15 mouse cellular contexts compared by ENCODE assay signal in genomic region chr17:77245031-77245430, GRCm38 (mm10).
DNase-seq lines count a peak whose midpoint lies in the region; ATAC-seq lines count a peak whose summit lies in the region.
"Had no signal": no experiment of that assay in that cellular context is flagged by ENCODE, and none has a peak within 500 bp of the region (broad histone marks: within the 10 kb centered on the region; RNA-seq: fewer than 3 reads in every experiment).

No protein-coding gene starts in this region.

- intact Hi-C loops in left cerebral cortex, postnatal 4 days (cut with DNase I): no loop called here
- intact Hi-C loops in left cerebral cortex, postnatal 14 days (cut with DNase I): no loop called here

- H3K9me3 ChIP-seq in forebrain, embryonic 14.5 days (replicated peaks; ENCODE audit: control insufficient read depth, low read length): no peaks in the 10 kb centered on the region
- H3K9me3 ChIP-seq in forebrain, embryonic 12.5 days: no peaks in the 10 kb centered on the region
- H3K9me3 ChIP-seq: forebrain, embryonic 13.5 days; hindbrain, embryonic 10.5 days; midbrain, embryonic 12.5 days had no signal

- peak; percentile 2 for DNase-seq in forebrain, embryonic 14.5 days (ENCODE audit: low spot score)
- DNase-seq in left cerebral cortex, postnatal 4 days: peak; percentile 54
- no peak for DNase-seq in left cerebral cortex, postnatal 14 days (ENCODE audit: low spot score in 2 of 2)
- peak; percentile 5 for DNase-seq in urinary bladder, postnatal 14 days (ENCODE audit: low spot score)
- no peak for DNase-seq in urinary bladder, adult 18-20 months (ENCODE audit: low spot score in 2 of 2)
- no peak for DNase-seq in adrenal gland, postnatal 25 days
- DNase-seq: heart, adult 11 months; liver; lung, postnatal 36 days; right cerebral cortex, postnatal 14 days had no signal

- H3K4me2 ChIP-seq in forebrain, embryonic 14.5 days (ENCODE audit: low read length): no peak overlapping the region
- H3K4me2 ChIP-seq in forebrain, embryonic 12.5 days: no peak overlapping the region
- H3K4me2 ChIP-seq: forebrain, embryonic 13.5 days; midbrain, embryonic 12.5 days had no signal

- 72% methylated on average over 2 of the region's 2 CpGs for WGBS in forebrain, embryonic 14.5 days
- 75% methylated on average over 2 of the region's 2 CpGs for WGBS in forebrain, embryonic 12.5 days

- H3K27ac ChIP-seq in forebrain, embryonic 14.5 days (ENCODE audit: low read depth, low read length): no peak overlapping the region
- no peak overlapping the region for H3K27ac ChIP-seq in forebrain, embryonic 12.5 days
- H3K27ac ChIP-seq: forebrain, embryonic 13.5 days; hindbrain, embryonic 10.5 days; left cerebral cortex, adult 2 months; midbrain, embryonic 12.5 days had no signal

- H3K4me1 ChIP-seq in forebrain, embryonic 14.5 days (ENCODE audit: control insufficient read depth, insufficient read depth, low read length): no peaks in the 10 kb centered on the region
- H3K4me1 ChIP-seq in forebrain, embryonic 12.5 days: no peaks in the 10 kb centered on the region
- H3K4me1 ChIP-seq: forebrain, embryonic 13.5 days; hindbrain, embryonic 10.5 days; midbrain, embryonic 12.5 days had no signal

- H3K27me3 ChIP-seq in forebrain, embryonic 14.5 days (replicated peaks; ENCODE audit: control insufficient read depth, insufficient read depth, low read length): no peaks in the 10 kb centered on the region
- no peaks in the 10 kb centered on the region for H3K27me3 ChIP-seq in forebrain, embryonic 12.5 days
- H3K27me3 ChIP-seq: forebrain, embryonic 13.5 days; midbrain, embryonic 12.5 days had no signal

- H3K36me3 ChIP-seq in forebrain, embryonic 14.5 days (ENCODE audit: control insufficient read depth, insufficient read depth, low read length): no peaks in the 10 kb centered on the region
- H3K36me3 ChIP-seq in forebrain, embryonic 12.5 days (replicated peaks): no peaks in the 10 kb centered on the region
- H3K36me3 ChIP-seq: hindbrain, embryonic 10.5 days; midbrain, embryonic 12.5 days had no signal

- no peak overlapping the region for H3K4me3 ChIP-seq in forebrain, embryonic 14.5 days (ENCODE audit: low read depth, low read length)
- H3K4me3 ChIP-seq in forebrain, embryonic 12.5 days (replicated peaks): no peak overlapping the region
- H3K4me3 ChIP-seq: forebrain, embryonic 13.5 days; hindbrain, embryonic 10.5 days; left cerebral cortex, adult 2 months; midbrain, embryonic 12.5 days had no signal

- no peak overlapping the region for H3K9ac ChIP-seq in forebrain, embryonic 14.5 days (ENCODE audit: low read length)
- H3K9ac ChIP-seq in forebrain, embryonic 12.5 days: no peak overlapping the region
- H3K9ac ChIP-seq: forebrain, embryonic 13.5 days; midbrain, embryonic 12.5 days had no signal

- ATAC-seq in forebrain, embryonic 14.5 days: no peak
- no peak for ATAC-seq in forebrain, embryonic 12.5 days (ENCODE audit: low FRiP score)
- ATAC-seq: forebrain, embryonic 13.5 days had no signal

Comparison
In these comparisons a context has a peak if more than half of its experiments do, and no peak if none do; other contexts are left out.
1. DNase-seq: peak in forebrain, embryonic 14.5 days (single experiment), left cerebral cortex, postnatal 4 days (single experiment) and urinary bladder, postnatal 14 days (single experiment); none in left cerebral cortex, postnatal 14 days (0 of 2), urinary bladder, adult 18-20 months (0 of 2) and adrenal gland, postnatal 25 days (single experiment).